Mouse (Mus musculus): Measurements from ENCODE around the gene 1700018G05Rik. TPM values are rescaled to one million over a fixed set of nuclear protein-coding genes. Genes with fewer than 3 reads are reported as not detected.
"Not testable (repeated sequence)": the region's sequence is repeated elsewhere in the genome, so short reads cannot be mapped to it uniquely, and the experiment has no call there.

1700018G05Rik gene
- polyA plus RNA-seq, 1 experiment: not detected

- TF ChIP-seq POLR2A (IDR thresholded peaks at IDR 0.05; ENCODE audit: insufficient read depth, low read length) (no peak), CTCF (IDR thresholded peaks at IDR 0.05; ENCODE audit: low read depth, low read length) (no peak), EP300 (IDR thresholded peaks at IDR 0.05; ENCODE audit: insufficient read depth, low read depth, low read length) (no peak)
- Histone ChIP-seq H3K9ac (ENCODE audit: low read depth, poor library complexity, severe bottlenecking) (no peak overlapping the region), H3K9me3 (replicated peaks; ENCODE audit: control insufficient read depth, insufficient read depth, low read length, poor library complexity, severe bottlenecking) (no peaks in the 10 kb centered on the region), H3K4me3 (ENCODE audit: low read depth, low read length) (no peak overlapping the region), H3K36me3 (ENCODE audit: control insufficient read depth, insufficient read depth, low read length, poor library complexity, severe bottlenecking) (no peaks in the 10 kb centered on the region), H3K4me1 (ENCODE audit: control insufficient read depth, insufficient read depth, low read length) (no peaks in the 10 kb centered on the region), H3K27me3 (ENCODE audit: control insufficient read depth, insufficient read depth, low read length, poor library complexity, severe bottlenecking) (no peaks in the 10 kb centered on the region), H3K27ac (ENCODE audit: insufficient read depth, low read length) (no peak overlapping the region)
These were observed 6.2 kb downstream of the 1700018G05Rik start for GRCm38 (mm10) chrX:102934395-102934764.

- Histone ChIP-seq H3K4me3 (ENCODE audit: low read depth, low read length) (no peak overlapping the region), H3K4me1 (ENCODE audit: control insufficient read depth, insufficient read depth, low read length) (no peaks in the 10 kb centered on the region), H3K27ac (ENCODE audit: insufficient read depth, low read length) (no peak overlapping the region), H3K27me3 (ENCODE audit: control insufficient read depth, insufficient read depth, low read length, poor library complexity, severe bottlenecking) (no peaks in the 10 kb centered on the region), H3K9me3 (replicated peaks; ENCODE audit: control insufficient read depth, insufficient read depth, low read length, poor library complexity, severe bottlenecking) (no peaks in the 10 kb centered on the region), H3K9ac (ENCODE audit: low read depth, poor library complexity, severe bottlenecking) (no peak overlapping the region), H3K36me3 (ENCODE audit: control insufficient read depth, insufficient read depth, low read length, poor library complexity, severe bottlenecking) (no peaks in the 10 kb centered on the region)
- no peak for TF ChIP-seq CTCF (IDR thresholded peaks at IDR 0.05; ENCODE audit: low read depth, low read length)
- no peak for TF ChIP-seq EP300 (IDR thresholded peaks at IDR 0.05; ENCODE audit: insufficient read depth, low read depth, low read length)
- TF ChIP-seq POLR2A (IDR thresholded peaks at IDR 0.05; ENCODE audit: insufficient read depth, low read length): no peak
These were observed 8.6 kb downstream of the 1700018G05Rik start for GRCm38 (mm10) chrX:102936743-102937142.

- not testable (repeated sequence) for H3K9me3 ChIP-seq (replicated peaks; ENCODE audit: control insufficient read depth, insufficient read depth, low read length, poor library complexity, severe bottlenecking); H3K4me1 ChIP-seq (ENCODE audit: control insufficient read depth, insufficient read depth, low read length); H3K9ac ChIP-seq (ENCODE audit: low read depth, poor library complexity, severe bottlenecking); H3K27ac ChIP-seq (ENCODE audit: insufficient read depth, low read length); H3K4me3 ChIP-seq (ENCODE audit: low read depth, low read length); H3K27me3 ChIP-seq (ENCODE audit: control insufficient read depth, insufficient read depth, low read length, poor library complexity, severe bottlenecking); H3K36me3 ChIP-seq (ENCODE audit: control insufficient read depth, insufficient read depth, low read length, poor library complexity, severe bottlenecking)
These were observed 22.0 kb downstream of the 1700018G05Rik start for GRCm38 (mm10) chrX:102950136-102950535.

- no peak overlapping the region for H3K27ac ChIP-seq (ENCODE audit: insufficient read depth, low read length)
These were observed 30.7 kb downstream of the 1700018G05Rik start for GRCm38 (mm10) chrX:102958917-102959316.

GRCm38 (mm10) chrX:102960581-102960980 lies 32.4 kb downstream of the 1700018G05Rik start:
- no peak overlapping the region for H3K9ac ChIP-seq (ENCODE audit: low read depth, poor library complexity, severe bottlenecking)
- no peaks in the 10 kb centered on the region for H3K9me3 ChIP-seq (replicated peaks; ENCODE audit: control insufficient read depth, insufficient read depth, low read length, poor library complexity, severe bottlenecking)
- H3K27ac ChIP-seq (ENCODE audit: insufficient read depth, low read length): no peak overlapping the region
- no peaks in the 10 kb centered on the region for H3K4me1 ChIP-seq (ENCODE audit: control insufficient read depth, insufficient read depth, low read length)
- no peak overlapping the region for H3K4me3 ChIP-seq (ENCODE audit: low read depth, low read length)
- H3K36me3 ChIP-seq (ENCODE audit: control insufficient read depth, insufficient read depth, low read length, poor library complexity, severe bottlenecking): no peaks in the 10 kb centered on the region
- TF ChIP-seq POLR2A (IDR thresholded peaks at IDR 0.05; ENCODE audit: insufficient read depth, low read length) (no peak), EP300 (IDR thresholded peaks at IDR 0.05; ENCODE audit: insufficient read depth, low read depth, low read length) (no peak), CTCF (IDR thresholded peaks at IDR 0.05; ENCODE audit: low read depth, low read length) (no peak)
- no peaks in the 10 kb centered on the region for H3K27me3 ChIP-seq (ENCODE audit: control insufficient read depth, insufficient read depth, low read length, poor library complexity, severe bottlenecking)

More at GRCm38 (mm10) chrX:102958917-102959316, 30.7 kb downstream of the 1700018G05Rik start:
- no peak for TF ChIP-seq CTCF (IDR thresholded peaks at IDR 0.05; ENCODE audit: low read depth, low read length)
- no peak for TF ChIP-seq EP300 (IDR thresholded peaks at IDR 0.05; ENCODE audit: insufficient read depth, low read depth, low read length)
- TF ChIP-seq POLR2A (IDR thresholded peaks at IDR 0.05; ENCODE audit: insufficient read depth, low read length): no peak
- Histone ChIP-seq H3K4me1 (ENCODE audit: control insufficient read depth, insufficient read depth, low read length) (no peaks in the 10 kb centered on the region), H3K9ac (ENCODE audit: low read depth, poor library complexity, severe bottlenecking) (no peak overlapping the region), H3K36me3 (ENCODE audit: control insufficient read depth, insufficient read depth, low read length, poor library complexity, severe bottlenecking) (no peaks in the 10 kb centered on the region), H3K4me3 (ENCODE audit: low read depth, low read length) (no peak overlapping the region), H3K9me3 (replicated peaks; ENCODE audit: control insufficient read depth, insufficient read depth, low read length, poor library complexity, severe bottlenecking) (no peaks in the 10 kb centered on the region), H3K27me3 (ENCODE audit: control insufficient read depth, insufficient read depth, low read length, poor library complexity, severe bottlenecking) (no peaks in the 10 kb centered on the region)

Other genes starting within 250 kb of the 1700018G05Rik start
- gene Gm3880, start 241.4 kb upstream of the 1700018G05Rik start, polyA plus RNA-seq (2011; ENCODE audit: insufficient read depth, insufficient read length, low read depth, missing spikeins): not detected in 2 replicates
- 1.5 and 2.1 TPM in 2 replicates for gene Gm9112, start 220.7 kb upstream of the 1700018G05Rik start, polyA plus RNA-seq (2011; ENCODE audit: insufficient read depth, insufficient read length, low read depth, missing spikeins)
- gene Dmrtc1b, start 220.5 kb upstream of the 1700018G05Rik start, polyA plus RNA-seq (2011; ENCODE audit: insufficient read depth, insufficient read length, low read depth, missing spikeins): not detected in 2 replicates
- not detected in 2 replicates for gene Dmrtc1c1, start 125.4 kb upstream of the 1700018G05Rik start, polyA plus RNA-seq (2011; ENCODE audit: insufficient read depth, insufficient read length, low read depth, missing spikeins)
- 1.0 and 1.5 TPM in 2 replicates for gene Dmrtc1c2, start 73.8 kb upstream of the 1700018G05Rik start, polyA plus RNA-seq (2011; ENCODE audit: insufficient read depth, insufficient read length, low read depth, missing spikeins)
- gene 1700031F05Rik, start 60.4 kb upstream of the 1700018G05Rik start, polyA plus RNA-seq (2011; ENCODE audit: insufficient read depth, insufficient read length, low read depth, missing spikeins): not detected in 2 replicates
- gene Dmrtc1a, start 19.7 kb upstream of the 1700018G05Rik start, polyA plus RNA-seq (2011; ENCODE audit: insufficient read depth, insufficient read length, low read depth, missing spikeins): not detected in 2 replicates
- not detected in 2 replicates for gene 1700011M02Rik, start 19.5 kb upstream of the 1700018G05Rik start, polyA plus RNA-seq (2011; ENCODE audit: insufficient read depth, insufficient read length, low read depth, missing spikeins)

Measured in ES-Bruce4 (cell line).